22 mouse cellular contexts compared by ENCODE assay signal in genomic region chr6:88688171-88688570, GRCm38 (mm10). TPM values are rescaled to one million over a fixed set of nuclear protein-coding genes. Genes with fewer than 3 reads are reported as not detected.
A peak's percentile ranks its signal among the peaks of the same experiment; 100 is the strongest.
DNase-seq lines count a peak whose midpoint lies in the region; ATAC-seq lines count a peak whose summit lies in the region.
"Had no signal": no experiment of that assay in that cellular context is flagged by ENCODE, and none has a peak within 500 bp of the region (broad histone marks: within the 10 kb centered on the region; RNA-seq: fewer than 3 reads in every experiment).

No protein-coding gene starts in this region.

- H3K36me3 ChIP-seq in lung, embryonic 15.5 days = no peaks in the 10 kb centered on the region
- H3K36me3 ChIP-seq: embryonic facial prominence, embryonic 15.5 days; hindbrain, embryonic 15.5 days; neural tube, embryonic 13.5 days had no signal

- H3K4me1 ChIP-seq in lung, embryonic 15.5 days = peaks cover 38% of the 10 kb centered on the region
- H3K4me1 ChIP-seq: embryonic facial prominence, embryonic 15.5 days; megakaryocyte, embryonic 14.5 days had no signal

- ATAC-seq in lung, embryonic 15.5 days (ENCODE audit: borderline replicate concordance, extremely low read depth, low FRiP score, low TSS enrichment) = peak; percentile 28; the same call in 1 of the 2 replicates

- H3K4me2 ChIP-seq in lung, embryonic 15.5 days = no peak overlapping the region
- H3K4me2 ChIP-seq: embryonic facial prominence, embryonic 15.5 days; hindbrain, embryonic 15.5 days; liver, embryonic 11.5 days; neural tube, embryonic 13.5 days had no signal

- no peak overlapping the region for H3K9ac ChIP-seq in lung, embryonic 15.5 days
- H3K9ac ChIP-seq: embryonic facial prominence, embryonic 15.5 days; hindbrain, embryonic 15.5 days; neural tube, embryonic 13.5 days had no signal

- peak overlapping the region; percentile 93 for H3K27ac ChIP-seq in lung, embryonic 15.5 days
- H3K27ac ChIP-seq: embryonic facial prominence, embryonic 15.5 days; hindbrain, embryonic 15.5 days; neural tube, embryonic 13.5 days had no signal

- no peak overlapping the region for H3K4me3 ChIP-seq in lung, embryonic 15.5 days
- H3K4me3 ChIP-seq: embryonic facial prominence, embryonic 15.5 days; hindbrain, embryonic 15.5 days; megakaryocyte, embryonic 14.5 days; neural tube, embryonic 13.5 days had no signal

- WGBS in lung, embryonic 15.5 days = 45% methylated on average over 11 of the region's 11 CpGs

- no peaks in the 10 kb centered on the region for H3K27me3 ChIP-seq in lung, embryonic 15.5 days
- H3K27me3 ChIP-seq: embryonic facial prominence, embryonic 15.5 days; hindbrain, embryonic 15.5 days; neural tube, embryonic 13.5 days had no signal

- DNase-seq in lung, postnatal 14 days = no peak
- DNase-seq in kidney, adult 8-10 months = peak; percentile 63 to 68
- DNase-seq in kidney, postnatal 36 days = peak; percentile 65 to 73
- DNase-seq in adrenal gland, postnatal 14 days = no peak
- DNase-seq in layer of hippocampus, adult 8-10 months (ENCODE audit: low spot score in 2 of 2) = no peak
- no peak for DNase-seq in layer of hippocampus, postnatal 36 days
- DNase-seq: adrenal gland, adult 2 months; cerebellum, adult 11 months; cerebellum, postnatal 14 days; heart, adult 18-20 months; heart, postnatal 36 days; lung, adult 18-20 months; midbrain, embryonic 14.5 days; right cerebral cortex, adult 18-20 months had no signal

- no peaks in the 10 kb centered on the region for H3K9me3 ChIP-seq in lung, embryonic 15.5 days
- H3K9me3 ChIP-seq: embryonic facial prominence, embryonic 15.5 days; hindbrain, embryonic 15.5 days; megakaryocyte, embryonic 14.5 days; neural tube, embryonic 13.5 days had no signal

RNA-seq across cellular contexts. Expression of gene Mgll, which starts 36.0 kb away (rescaled TPM):
- polyA plus RNA-seq in lung, embryonic 15.5 days (2015; fragmentation: Nextera tagmentation; extraction: Ambion mirVana) = 75.8 and 76.7 TPM in 2 replicates
- total RNA-seq in adrenal gland, postnatal 14 days (2021) = 232 and 279 TPM in 2 replicates
- 100 to 1,000 TPM; 162 to 167 (median 167) TPM for total RNA-seq in layer of hippocampus, adult 8-10 months (2022)
- 100 to 1,000 TPM; 178 to 181 TPM for total RNA-seq in layer of hippocampus, postnatal 36 days (2021)

RNA-seq across cellular contexts. Expression of gene Kbtbd12, which starts 50.4 kb away (rescaled TPM):
- 0.54 and 1.4 TPM in 2 replicates for polyA plus RNA-seq in lung, embryonic 15.5 days (2015; fragmentation: Nextera tagmentation; extraction: Ambion mirVana)
- 0.52 and 0.86 TPM in 2 replicates for total RNA-seq in adrenal gland, postnatal 14 days (2021)
- total RNA-seq in layer of hippocampus, adult 8-10 months (2022) = under 1 TPM in 3 of 4 experiments, not detected in 1; 0.21 to 0.36 (median 0.25) TPM
- under 1 TPM; 0.30 to 0.33 TPM for total RNA-seq in layer of hippocampus, postnatal 36 days (2021)
- polyA plus RNA-seq: adrenal gland, adult 2 months; forebrain, embryonic 11.5 days; limb, embryonic 11.5 days; neural tube, embryonic 13.5 days had no signal

Comparison
In these comparisons a context has a peak if more than half of its experiments do, and no peak if none do; other contexts are left out.
1. DNase-seq: peak in kidney, adult 8-10 months (2 of 2) and kidney, postnatal 36 days (2 of 2); none in lung, postnatal 14 days (single experiment), adrenal gland, postnatal 14 days (single experiment), layer of hippocampus, adult 8-10 months (0 of 2) and layer of hippocampus, postnatal 36 days (0 of 2).